Mouse (Mus musculus) lung, embryonic 14.5 days (tissue): ENCODE measurements around the gene Kazald1. TPM values are rescaled to one million over a fixed set of nuclear protein-coding genes. Genes with fewer than 3 reads are reported as not detected.

ENCODE experiments used
- ATAC-seq: fragments of 200-750 bp; cut with Nextera tagmentation; 2 replicates; pipeline ENCODE4 v1.8.0; 2017; ENCODE audit warnings: mild to moderate bottlenecking, moderate TSS enrichment, moderate library complexity; ENCODE audit not compliant: insufficient read depth
- DNase-seq: peaks from one replicate; pipeline ENCODE4 v3.0.0-alpha.2; 2015
- H3K27ac ChIP-seq: fragments of 300-500 bp; sonication (generic); 2 replicates; pipeline ENCODE4 v1.5.1; 2014; ENCODE audit warnings: low read depth, mild to moderate bottlenecking, moderate library complexity
- H3K27me3 ChIP-seq: fragments of 300-500 bp; sonication (generic); 2 replicates; pipeline ENCODE4 v1.6.1; 2014; ENCODE audit warnings: low read length, control low read depth; ENCODE audit not compliant: insufficient read depth
- H3K36me3 ChIP-seq: fragments of 300-500 bp; sonication (generic); 2 replicates; pipeline ENCODE4 v1.6.1; 2014; ENCODE audit warnings: control low read depth; ENCODE audit not compliant: insufficient read depth
- H3K4me1 ChIP-seq: fragments of 300-500 bp; sonication (generic); 2 replicates; pipeline ENCODE4 v1.6.1; 2014; ENCODE audit warnings: antibody characterized with exemption, control low read depth; ENCODE audit not compliant: insufficient read depth
- H3K4me2 ChIP-seq: fragments of 300-500 bp; sonication (generic); 2 replicates; pipeline ENCODE4 v1.6.1; 2014; ENCODE audit warnings: mild to moderate bottlenecking
- H3K4me3 ChIP-seq: fragments of 300-500 bp; sonication (generic); 2 replicates; pipeline ENCODE4 v1.5.1; 2014; ENCODE audit warnings: low read depth, low read length
- H3K9ac ChIP-seq: fragments of 300-500 bp; sonication (generic); 2 replicates; pipeline ENCODE4 v1.6.1; 2014
- H3K9me3 ChIP-seq: fragments of 300-500 bp; sonication (generic); 2 replicates; pipeline ENCODE4 v1.6.1; 2016; ENCODE audit warnings: low read depth, low read length, control low read depth
- CTCF ChIP-seq: IDR thresholded peaks from 2 replicates; pipeline ENCODE4 v1.5.1; 2016; ENCODE audit warnings: antibody characterized with exemption, low read depth
- WGBS: fragments of 180-500 bp; shearing (Covaris S2); extraction: QIAGEN DNeasy Blood & Tissue Kit; methylation state at CpG from one replicate; pipeline ENCODE4 v1.1.7; 2014; 5-methylcytosine and 5-hydroxymethylcytosine counted together
- polyA plus RNA-seq: library from polyadenylated mRNA; unstranded; fragments of >200 nt; fragmentation: Nextera tagmentation; extraction: Ambion mirVana; gene quantifications from 2 replicates; pipeline ENCODE4 v1.2.1, GENCODE M21; 2014

The Kazald1 gene
- polyA plus RNA-seq, 1 experiment from 2014 or later, result 1.5 TPM

- Histone ChIP-seq H3K9me3 (no peaks in the 10 kb centered on the region), H3K4me1 (no peaks in the 10 kb centered on the region), H3K36me3 (no peaks in the 10 kb centered on the region), H3K27ac (no peak overlapping the region), H3K9ac (no peak overlapping the region), H3K4me3 (no peak overlapping the region), H3K4me2 (no peak overlapping the region), H3K27me3 (peaks cover 35% of the 10 kb centered on the region)
- DNase-seq (no peak), ATAC-seq (no peak)
- no peak for TF ChIP-seq CTCF
- 48% methylated on average over 13 of the region's 13 CpGs for WGBS
Observed at GRCm38 (mm10) chr19:45040214-45040613, 34.8 kb upstream of the Kazald1 start.

- Histone ChIP-seq H3K4me3 (no peak overlapping the region), H3K4me2 (no peak overlapping the region), H3K9me3 (no peaks in the 10 kb centered on the region), H3K27ac (no peak overlapping the region), H3K4me1 (0 out of 2 replicates have a peak, but pooled peaks cover 7% of the 10 kb centered on the region), H3K9ac (no peak overlapping the region), H3K27me3 (peaks cover 42% of the 10 kb centered on the region), H3K36me3 (no peaks in the 10 kb centered on the region)
- WGBS, result 54% methylated on average over 11 of the region's 11 CpGs
- ATAC-seq (no peak), DNase-seq (no peak)
- no peak for TF ChIP-seq CTCF
Observed at GRCm38 (mm10) chr19:45044389-45044927, 30.6 kb upstream of the Kazald1 start.

- Histone ChIP-seq H3K4me1 (0 out of 2 replicates have a peak, but pooled peaks cover 7% of the 10 kb centered on the region), H3K4me3 (no peak overlapping the region), H3K9ac (no peak overlapping the region), H3K27ac (no peak overlapping the region), H3K36me3 (0 out of 2 replicates have a peak, but pooled peaks cover 2% of the 10 kb centered on the region), H3K27me3 (peaks cover 38% of the 10 kb centered on the region), H3K4me2 (no peak overlapping the region), H3K9me3 (no peaks in the 10 kb centered on the region)
- 31% methylated on average over 15 of the region's 15 CpGs for WGBS
- no peak for DNase-seq
- ATAC-seq, result no peak
- TF ChIP-seq CTCF, result no peak
Observed at GRCm38 (mm10) chr19:45045236-45045635, 29.8 kb upstream of the Kazald1 start.

GRCm38 (mm10) chr19:45045651-45046050 is 29.4 kb upstream of the Kazald1 start, which contains the start of gene Pdzd7:
Pdzd7 (minus strand) TSS chr19:45045717.
- DNase-seq, result no peak
- Histone ChIP-seq H3K9ac (peak within 1 kb of the TSS; percentile 58), H3K4me2 (peak within 1 kb of the TSS; percentile 91), H3K27ac (no peak within 1 kb of the TSS), H3K4me3 (peak within 1 kb of the TSS; percentile 41), H3K36me3 (0 out of 2 replicates have a peak, but pooled peaks cover 5% of the 10 kb centered on the region), H3K4me1 (0 out of 2 replicates have a peak, but pooled peaks cover 7% of the 10 kb centered on the region), H3K27me3 (peaks cover 34% of the 10 kb centered on the region), H3K9me3 (no peaks in the 10 kb centered on the region)
- TF ChIP-seq CTCF, result no peak
- 79% methylated on average over 5 of the region's 5 CpGs for WGBS
- no peak for ATAC-seq

GRCm38 (mm10) chr19:45046523-45047321 is 28.3 kb upstream of the Kazald1 start:
- H3K4me1 ChIP-seq, result 0 out of 2 replicates have a peak, but pooled peaks cover 7% of the 10 kb centered on the region
- peak overlapping the region; percentile 92 for H3K27ac ChIP-seq
- ATAC-seq (peak; percentile 58), DNase-seq (peak; percentile 88)
- H3K4me2 ChIP-seq, result peak overlapping the region; percentile 91
- H3K9me3 ChIP-seq, result no peaks in the 10 kb centered on the region
- peak overlapping the region; percentile 41 for H3K4me3 ChIP-seq
- H3K27me3 ChIP-seq, result peaks cover 28% of the 10 kb centered on the region
- H3K36me3 ChIP-seq, result 0 out of 2 replicates have a peak, but pooled peaks cover 9% of the 10 kb centered on the region
- under 1% methylated on average over 34 of the region's 34 CpGs for WGBS
- peak overlapping the region; percentile 58 for H3K9ac ChIP-seq
- no peak for TF ChIP-seq CTCF

GRCm38 (mm10) chr19:45047417-45047934 is 27.6 kb upstream of the Kazald1 start, which contains the start of gene Sfxn3:
Sfxn3 (plus strand) TSS chr19:45047503.
- H3K27me3 ChIP-seq, result peaks cover 28% of the 10 kb centered on the region
- H3K9ac ChIP-seq, result peak within 1 kb of the TSS; percentile 58
- peaks cover 16% of the 10 kb centered on the region; the same call in 1 of the 2 replicates for H3K36me3 ChIP-seq
- peak; percentile 83 for TF ChIP-seq CTCF
- peak within 1 kb of the TSS; percentile 92 for H3K27ac ChIP-seq
- H3K9me3 ChIP-seq, result no peaks in the 10 kb centered on the region
- 0 out of 2 replicates have a peak, but pooled peaks cover 7% of the 10 kb centered on the region for H3K4me1 ChIP-seq
- ATAC-seq (peak; percentile 85), DNase-seq (peak; percentile 93)
- H3K4me2 ChIP-seq, result peak within 1 kb of the TSS; percentile 91
- WGBS, result under 1% methylated on average over 26 of the region's 26 CpGs
- peak within 1 kb of the TSS; percentile 41 for H3K4me3 ChIP-seq
